Mouse (Mus musculus) midbrain, embryonic 13.5 days (tissue): Measurements from ENCODE around the gene Styk1. TPM values are rescaled to one million over a fixed set of nuclear protein-coding genes. Genes with fewer than 3 reads are reported as not detected.
"Not testable (repeated sequence)": the region's sequence is repeated elsewhere in the genome, so short reads cannot be mapped to it uniquely, and the experiment has no call there.

Experiments
- ATAC-seq: fragments of 200-750 bp; cut with Nextera tagmentation; 2 replicates; pipeline ENCODE4 v1.8.0; 2017; ENCODE audit warnings: mild to moderate bottlenecking, moderate TSS enrichment, moderate library complexity
- H3K27ac ChIP-seq: fragments of 300-500 bp; sonication (generic); 2 replicates; pipeline ENCODE4 v1.5.1; 2015; ENCODE audit warnings: inconsistent platforms, mild to moderate bottlenecking, moderate library complexity
- H3K27me3 ChIP-seq: fragments of 300-500 bp; sonication (generic); 2 replicates; pipeline ENCODE4 v1.6.1; 2015; ENCODE audit warnings: mild to moderate bottlenecking, inconsistent platforms
- H3K36me3 ChIP-seq: fragments of 300-500 bp; sonication (generic); 2 replicates; pipeline ENCODE4 v1.6.1; 2015; ENCODE audit warnings: mild to moderate bottlenecking, inconsistent platforms
- H3K4me1 ChIP-seq: fragments of 300-500 bp; sonication (generic); replicated peaks from 2 replicates; pipeline ENCODE4 v1.6.1; 2015; ENCODE audit warnings: inconsistent platforms
- H3K4me2 ChIP-seq: fragments of 300-500 bp; sonication (generic); replicated peaks from 2 replicates; pipeline ENCODE4 v1.6.1; 2015; ENCODE audit warnings: moderate library complexity, mild to moderate bottlenecking, inconsistent platforms
- H3K4me3 ChIP-seq: fragments of 300-500 bp; sonication (generic); replicated peaks from 2 replicates; pipeline ENCODE4 v1.5.1; 2015; ENCODE audit warnings: mild to moderate bottlenecking, inconsistent platforms
- H3K9ac ChIP-seq: fragments of 300-500 bp; sonication (generic); replicated peaks from 2 replicates; pipeline ENCODE4 v1.6.1; 2015; ENCODE audit warnings: mild to moderate bottlenecking, inconsistent platforms
- H3K9me3 ChIP-seq: fragments of 300-500 bp; sonication (generic); 2 replicates; pipeline ENCODE4 v1.6.1; 2016; ENCODE audit warnings: mild to moderate bottlenecking, inconsistent platforms
- WGBS: fragments of 180-500 bp; shearing (Covaris S2); methylation state at CpG from one replicate; pipeline ENCODE4 v1.1.7; 2015; 5-methylcytosine and 5-hydroxymethylcytosine counted together
- polyA plus RNA-seq: library from polyadenylated mRNA; unstranded; fragments of >200 nt; fragmentation: Nextera tagmentation; extraction: Ambion mirVana; gene quantifications from 2 replicates; pipeline ENCODE4 v1.2.1, GENCODE M21; 2015

Gene Styk1
- polyA plus RNA-seq, 1 experiment from 2014 or later = 1.6 TPM

- Histone ChIP-seq H3K9me3 (no peaks in the 10 kb centered on the region), H3K27ac (no peak overlapping the region), H3K27me3 (no peaks in the 10 kb centered on the region), H3K4me3 (no peak overlapping the region), H3K36me3 (no peaks in the 10 kb centered on the region), H3K9ac (no peak overlapping the region), H3K4me1 (no peaks in the 10 kb centered on the region), H3K4me2 (no peak overlapping the region)
- WGBS = 91% methylated on average over 7 of the region's 7 CpGs
- no peak for ATAC-seq
These were observed 37.0 kb downstream of the Styk1 start for GRCm38 (mm10) chr6:131316155-131317101.

GRCm38 (mm10) chr6:131308031-131308430 is 45.4 kb downstream of the Styk1 start:
- Histone ChIP-seq H3K4me1 (no peaks in the 10 kb centered on the region), H3K27ac (no peak overlapping the region), H3K4me2 (no peak overlapping the region), H3K9me3 (no peaks in the 10 kb centered on the region), H3K36me3 (no peaks in the 10 kb centered on the region), H3K9ac (no peak overlapping the region), H3K4me3 (no peak overlapping the region), H3K27me3 (no peaks in the 10 kb centered on the region)
- 70% methylated on average over 3 of the region's 3 CpGs for WGBS
- ATAC-seq = no peak

GRCm38 (mm10) chr6:131304776-131305175 is 48.6 kb downstream of the Styk1 start:
- 66% methylated on average over 3 of the region's 3 CpGs for WGBS
- Histone ChIP-seq H3K27me3 (no peaks in the 10 kb centered on the region), H3K9me3 (no peaks in the 10 kb centered on the region), H3K4me1 (no peaks in the 10 kb centered on the region), H3K4me2 (no peak overlapping the region), H3K9ac (no peak overlapping the region), H3K4me3 (no peak overlapping the region), H3K36me3 (no peaks in the 10 kb centered on the region), H3K27ac (no peak overlapping the region)
- no peak for ATAC-seq

GRCm38 (mm10) chr6:131298531-131298930 is 54.9 kb downstream of the Styk1 start:
- Histone ChIP-seq H3K36me3 (no peaks in the 10 kb centered on the region), H3K4me3 (no peak overlapping the region), H3K9ac (no peak overlapping the region)

GRCm38 (mm10) chr6:131294435-131295112 is 58.8 kb downstream of the Styk1 start:
- no peak overlapping the region for H3K9ac ChIP-seq
- no peak overlapping the region for H3K4me3 ChIP-seq
- no peak overlapping the region for H3K4me2 ChIP-seq
- no peak for ATAC-seq
- H3K27ac ChIP-seq = no peak overlapping the region
- 92% methylated on average over 5 of the region's 5 CpGs for WGBS
- H3K27me3 ChIP-seq = no peaks in the 10 kb centered on the region
- peaks cover 11% of the 10 kb centered on the region for H3K4me1 ChIP-seq
- no peaks in the 10 kb centered on the region for H3K9me3 ChIP-seq
- H3K36me3 ChIP-seq = no peaks in the 10 kb centered on the region

More at GRCm38 (mm10) chr6:131298531-131298930, 54.9 kb downstream of the Styk1 start:
- Histone ChIP-seq H3K27ac (no peak overlapping the region), H3K27me3 (no peaks in the 10 kb centered on the region), H3K4me2 (no peak overlapping the region), H3K9me3 (no peaks in the 10 kb centered on the region), H3K4me1 (no peaks in the 10 kb centered on the region)
- ATAC-seq = no peak

GRCm38 (mm10) chr6:131293916-131294315 is 59.5 kb downstream of the Styk1 start:
- no peaks in the 10 kb centered on the region for H3K27me3 ChIP-seq
- H3K4me2 ChIP-seq = no peak overlapping the region
- 93% methylated on average over 5 of the region's 5 CpGs for WGBS
- H3K9ac ChIP-seq = no peak overlapping the region
- no peak overlapping the region for H3K27ac ChIP-seq
- peaks cover 11% of the 10 kb centered on the region for H3K4me1 ChIP-seq
- peak overlapping the region; percentile 66; the same call in 1 of the 2 replicates for H3K4me3 ChIP-seq
- no peaks in the 10 kb centered on the region for H3K36me3 ChIP-seq
- no peak for ATAC-seq
- no peaks in the 10 kb centered on the region for H3K9me3 ChIP-seq

- H3K27ac ChIP-seq = peak within 1 kb of the TSS; percentile 45
- peaks cover 1% of the 10 kb centered on the region; the same call in 1 of the 2 replicates for H3K36me3 ChIP-seq
- no peaks in the 10 kb centered on the region for H3K9me3 ChIP-seq
- 2% methylated on average over 50 of the region's 51 CpGs for WGBS
- peak within 1 kb of the TSS; percentile 66 for H3K4me3 ChIP-seq
- peaks cover 11% of the 10 kb centered on the region for H3K4me1 ChIP-seq
- ATAC-seq = peak; percentile 91
- H3K27me3 ChIP-seq = no peaks in the 10 kb centered on the region
- peak within 1 kb of the TSS; percentile 74 for H3K9ac ChIP-seq
- H3K4me2 ChIP-seq = peak within 1 kb of the TSS; percentile 65
These were observed 60.2 kb downstream of the Styk1 start, which contains the start of gene Magohb for GRCm38 (mm10) chr6:131292991-131293788. TSS of gene Magohb (minus strand) at chr6:131293244.

GRCm38 (mm10) chr6:131292276-131292990 is 61.0 kb downstream of the Styk1 start:
- Histone ChIP-seq H3K9me3 (no peaks in the 10 kb centered on the region), H3K36me3 (peaks cover 8% of the 10 kb centered on the region), H3K9ac (peak overlapping the region; percentile 74), H3K4me2 (peak overlapping the region; percentile 65), H3K4me1 (peaks cover 11% of the 10 kb centered on the region), H3K4me3 (peak overlapping the region; percentile 66), H3K27me3 (no peaks in the 10 kb centered on the region), H3K27ac (peak overlapping the region; percentile 25; the same call in 1 of the 2 replicates)
- peak; percentile 37 for ATAC-seq
- 28% methylated on average over 10 of the region's 10 CpGs for WGBS

GRCm38 (mm10) chr6:131290430-131290829 is 63.0 kb downstream of the Styk1 start:
- peaks cover 13% of the 10 kb centered on the region for H3K36me3 ChIP-seq
- H3K4me2 ChIP-seq = no peak overlapping the region
- H3K4me3 ChIP-seq = no peak overlapping the region
- no peaks in the 10 kb centered on the region for H3K27me3 ChIP-seq
- ATAC-seq = no peak
- peaks cover 11% of the 10 kb centered on the region for H3K4me1 ChIP-seq
- no peak overlapping the region for H3K9ac ChIP-seq
- H3K27ac ChIP-seq = no peak overlapping the region
- H3K9me3 ChIP-seq = no peaks in the 10 kb centered on the region
- WGBS = 16% methylated on average over 2 of the region's 2 CpGs

GRCm38 (mm10) chr6:131278160-131278559 is 75.2 kb downstream of the Styk1 start:
- not testable (repeated sequence) for H3K4me2 ChIP-seq, H3K27me3 ChIP-seq, H3K4me1 ChIP-seq, H3K9ac ChIP-seq, H3K27ac ChIP-seq, ATAC-seq, H3K9me3 ChIP-seq, H3K4me3 ChIP-seq
- WGBS = 99% methylated on average over 2 of the region's 2 CpGs
- peaks cover 36% of the 10 kb centered on the region for H3K36me3 ChIP-seq

- Histone ChIP-seq H3K4me3 (no peak overlapping the region), H3K4me2 (no peak overlapping the region), H3K9ac (no peak overlapping the region), H3K4me1 (no peaks in the 10 kb centered on the region), H3K27me3 (no peaks in the 10 kb centered on the region), H3K27ac (no peak overlapping the region), H3K9me3 (no peaks in the 10 kb centered on the region), H3K36me3 (peaks cover 20% of the 10 kb centered on the region)
- WGBS = 95% methylated on average over 4 of the region's 4 CpGs
- ATAC-seq = no peak
These were observed 76.7 kb downstream of the Styk1 start for GRCm38 (mm10) chr6:131276659-131277058.
